Mouse (Mus musculus): ENCODE data around the gene Syngr2.
"Not testable (repeated sequence)": the region's sequence is repeated elsewhere in the genome, so short reads cannot be mapped to it uniquely, and the experiment has no call there.

The Syngr2 gene

DNA sequence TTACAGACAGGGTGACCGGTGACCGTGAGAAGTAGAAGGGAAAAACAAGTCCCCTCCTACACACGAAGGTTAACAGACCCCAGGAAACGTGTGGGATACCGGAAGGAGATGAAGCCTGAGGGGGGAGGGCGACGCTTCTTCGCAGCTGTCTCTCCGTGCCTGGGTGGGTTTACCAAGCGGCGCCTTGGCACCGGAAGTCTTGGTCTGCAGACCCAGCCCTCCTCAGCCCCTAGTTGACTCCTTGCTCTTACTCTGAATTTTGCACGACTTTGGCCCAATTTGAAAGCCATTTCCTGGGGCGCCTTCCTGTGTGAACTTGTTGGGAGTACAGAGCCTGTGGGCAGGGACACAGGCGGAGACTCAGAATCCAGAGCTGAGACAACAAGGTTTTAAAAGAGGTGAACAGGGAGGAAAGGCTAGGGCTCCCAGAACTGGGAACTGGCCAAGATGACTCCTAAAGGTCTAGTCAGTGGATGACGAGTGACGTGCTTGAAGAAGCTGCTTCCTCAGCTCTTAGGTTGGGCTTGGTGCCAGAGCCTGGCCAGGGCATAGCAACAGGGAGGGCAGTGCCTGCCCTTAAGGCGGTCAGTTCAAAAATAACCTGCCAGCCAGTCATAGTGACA is 28.2 kb upstream of the Syngr2 start:
- DNase-seq = peak; percentile 50

DNA sequence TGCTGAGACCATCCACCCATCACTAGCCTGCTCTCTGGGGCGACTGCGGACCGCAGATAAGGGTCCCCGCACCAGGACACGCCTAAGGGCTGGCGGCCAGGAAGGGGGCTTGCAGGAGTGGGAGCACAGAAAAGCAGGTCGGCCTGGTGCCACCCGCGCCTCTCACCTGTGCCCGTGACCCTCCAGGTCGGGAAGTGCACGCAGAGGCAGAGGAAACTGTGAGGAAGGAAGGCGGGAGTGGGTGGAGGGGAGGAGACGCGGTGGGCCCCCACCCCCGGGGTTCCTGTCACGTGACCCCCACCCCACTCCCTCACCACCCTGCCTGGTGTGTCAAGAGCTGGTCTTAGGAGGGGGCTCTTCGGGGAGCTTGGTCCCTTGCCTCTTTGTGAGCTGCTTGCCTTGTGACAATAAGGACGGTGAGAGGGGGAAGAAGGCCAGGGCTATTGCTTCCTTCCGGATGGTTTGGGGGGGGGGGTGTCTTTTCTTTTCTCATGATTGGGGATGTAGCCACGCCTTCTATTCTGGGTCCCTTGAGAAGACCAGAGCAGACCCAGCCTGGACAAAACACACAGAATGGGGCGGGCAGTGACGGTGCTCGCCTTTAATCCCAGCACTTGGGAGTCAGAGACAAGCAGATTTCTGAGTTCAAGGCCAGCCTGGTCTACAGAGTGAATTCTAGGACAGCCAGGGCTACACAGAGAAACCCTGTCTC is 27.3 kb upstream of the Syngr2 start, which contains the start of the genes Tmc8 and Tmc6:
Tmc8 (plus strand) TSS at position 84 of the 712 bp plus-strand sequence.
Tmc6 (minus strand) TSS at position 206 of the 712 bp plus-strand sequence.
- DNase-seq = no peak

DNA sequence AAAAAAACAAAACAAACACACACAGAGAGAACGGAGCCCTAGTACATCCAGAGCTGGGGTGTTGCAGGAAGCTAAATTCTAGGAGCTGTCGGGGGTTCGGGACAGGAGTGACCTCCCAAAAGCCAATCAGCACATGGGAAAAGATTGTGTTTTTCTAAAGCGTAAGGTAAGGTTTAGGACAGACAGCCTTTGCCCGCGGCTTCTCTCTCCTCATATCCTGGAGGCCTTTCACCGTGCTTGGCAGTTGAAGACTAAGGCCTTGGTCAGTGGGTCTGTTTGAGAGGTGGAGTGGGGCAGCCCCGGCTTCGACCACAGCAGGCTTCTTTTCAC is 26.8 kb upstream of the Syngr2 start:
- DNase-seq = no peak

DNA sequence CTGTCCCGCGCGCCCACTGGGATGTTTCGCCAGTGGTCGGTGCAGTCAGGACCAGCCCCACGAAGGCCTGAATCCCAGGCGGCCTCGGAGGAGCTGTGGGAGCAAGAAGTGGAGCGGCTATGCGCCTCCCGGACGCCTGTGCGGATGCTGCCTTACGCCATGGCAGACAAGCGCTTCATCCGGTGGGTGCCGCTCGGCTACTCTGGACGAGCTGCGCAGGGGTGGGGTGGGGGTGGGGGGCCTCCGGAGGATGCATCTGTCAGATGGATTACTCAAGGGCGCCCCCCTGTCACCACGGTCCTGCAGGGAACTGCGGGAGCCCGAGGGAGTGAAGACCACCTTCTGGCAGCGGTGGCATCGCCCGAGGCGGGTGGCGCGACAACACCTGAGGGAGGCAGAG is 26.4 kb upstream of the Syngr2 start:
- peak; percentile 66 for DNase-seq

DNA sequence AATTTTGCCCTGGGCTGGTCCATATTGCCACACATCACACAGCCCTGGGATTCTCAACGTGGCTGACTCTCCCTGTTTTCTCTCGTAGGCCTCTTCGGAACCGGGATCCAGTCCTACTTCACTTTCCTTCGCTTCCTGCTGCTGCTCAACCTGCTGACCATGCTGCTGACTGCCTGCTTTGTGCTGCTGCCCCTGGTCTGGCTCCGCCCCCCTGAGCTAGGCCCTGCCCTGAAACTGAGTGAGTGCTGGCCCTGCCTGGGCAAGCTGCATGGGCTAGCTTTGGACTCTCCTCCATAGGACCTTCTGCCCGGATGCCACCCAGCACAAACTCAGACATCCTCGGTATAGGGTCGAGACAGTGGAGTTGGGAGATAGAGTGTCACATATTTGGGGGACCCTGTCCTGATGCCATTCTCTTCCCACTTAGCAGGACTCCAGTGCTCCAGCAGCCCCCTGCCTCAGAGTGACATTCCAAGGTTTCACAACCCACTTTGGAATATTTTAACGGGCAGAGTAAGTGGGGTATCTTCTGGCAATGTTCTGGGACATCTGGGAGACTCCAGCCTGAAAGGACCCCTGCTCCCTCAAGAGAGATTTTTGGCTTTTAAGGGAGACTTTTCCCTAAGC is 25.7 kb upstream of the Syngr2 start:
- DNase-seq = no peak

DNA sequence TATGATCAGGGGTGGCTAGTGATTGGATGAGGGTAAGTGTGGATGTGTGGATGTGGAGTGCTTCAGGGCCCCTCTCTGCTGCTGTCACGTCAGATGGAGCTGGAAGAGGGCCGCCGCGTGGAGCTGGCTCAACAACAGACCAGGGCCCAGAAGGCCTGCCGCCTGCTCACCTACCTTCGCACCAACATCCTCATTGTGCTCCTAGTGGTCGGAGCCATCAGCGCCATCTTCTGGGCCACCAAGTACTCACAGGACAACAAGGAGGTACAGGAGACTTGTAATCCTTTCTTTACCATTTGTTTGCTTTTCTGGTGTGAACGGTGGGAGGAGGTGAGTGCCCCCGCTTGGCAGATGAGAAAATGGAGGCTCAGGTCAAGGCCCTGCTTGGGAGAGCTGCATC is 23.2 kb upstream of the Syngr2 start:
- no peak for DNase-seq

DNA sequence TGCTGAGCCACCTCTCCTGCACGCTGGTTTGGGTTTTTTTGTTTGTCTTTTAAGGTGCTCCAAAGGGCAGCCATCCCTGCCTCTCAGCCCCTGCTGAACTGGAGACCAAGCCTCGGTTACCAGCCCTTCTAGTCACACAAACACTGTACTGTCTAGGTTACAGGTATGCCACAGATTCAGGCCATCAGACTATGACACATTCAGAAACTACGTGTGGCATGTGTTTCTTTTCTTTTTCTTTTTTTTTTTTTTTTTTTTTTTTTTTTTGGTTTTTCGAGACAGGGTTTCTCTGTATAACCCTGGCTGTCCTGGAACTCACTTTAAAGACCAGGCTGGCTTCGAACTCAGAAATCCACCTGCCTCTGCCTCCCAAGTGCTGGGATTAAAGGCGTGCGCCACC is 21.0 kb upstream of the Syngr2 start:
- not testable (repeated sequence) for DNase-seq

DNA sequence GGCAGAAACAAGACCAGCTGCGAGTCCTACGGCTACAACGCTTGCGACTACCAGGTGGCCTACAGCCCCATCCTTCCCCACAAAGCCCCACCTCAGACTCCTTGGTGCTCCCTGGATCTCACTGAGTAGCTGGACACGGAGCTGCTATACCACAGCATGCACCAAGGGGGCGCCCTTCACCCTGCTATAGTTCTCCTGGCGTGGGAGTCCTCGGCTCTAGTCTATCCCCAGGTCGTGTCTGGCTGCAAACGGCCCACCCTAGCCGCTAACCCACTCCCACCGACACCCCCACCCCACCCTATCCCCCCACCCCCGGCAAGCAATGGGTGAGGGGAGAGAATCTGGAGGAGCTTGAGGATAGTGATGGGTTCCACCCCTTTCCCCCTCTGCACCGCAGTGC is 19.2 kb upstream of the Syngr2 start:
- DNase-seq = peak; percentile 54

DNA sequence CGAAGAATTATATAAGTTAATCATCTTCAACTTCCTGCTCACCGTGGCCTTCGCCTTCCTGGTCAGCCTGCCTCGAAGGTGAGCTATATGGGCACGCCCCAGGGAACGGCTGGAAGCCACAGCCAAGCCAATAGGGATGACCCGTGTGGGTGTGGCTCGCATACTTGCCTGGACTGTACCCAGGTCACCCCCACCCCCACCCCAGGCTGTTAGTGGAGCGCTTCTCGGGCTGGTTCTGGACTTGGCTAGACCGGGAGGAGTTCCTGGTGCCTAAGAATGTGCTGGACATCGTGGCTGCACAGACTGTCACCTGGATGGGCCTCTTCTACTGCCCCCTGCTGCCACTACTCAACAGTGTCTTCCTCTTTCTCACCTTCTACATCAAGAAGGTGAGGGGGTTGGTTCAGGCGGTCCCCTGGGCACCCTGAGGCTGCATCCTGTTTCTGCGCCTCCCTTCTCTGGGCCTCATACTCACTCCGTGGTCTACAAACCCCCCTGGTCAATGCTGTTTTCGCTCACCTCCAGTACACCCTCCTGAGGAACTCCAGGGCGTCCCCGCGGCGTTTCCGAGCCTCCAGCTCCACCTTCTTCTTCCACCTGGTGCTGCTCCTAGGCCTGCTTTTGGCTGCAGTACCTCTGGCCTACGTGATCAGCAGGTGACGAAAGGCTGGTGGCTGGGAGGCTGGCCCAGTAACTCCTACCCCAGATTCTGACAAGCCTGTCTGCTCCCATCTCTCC is 18.6 kb upstream of the Syngr2 start:
- DNase-seq = peak; percentile 6

DNA sequence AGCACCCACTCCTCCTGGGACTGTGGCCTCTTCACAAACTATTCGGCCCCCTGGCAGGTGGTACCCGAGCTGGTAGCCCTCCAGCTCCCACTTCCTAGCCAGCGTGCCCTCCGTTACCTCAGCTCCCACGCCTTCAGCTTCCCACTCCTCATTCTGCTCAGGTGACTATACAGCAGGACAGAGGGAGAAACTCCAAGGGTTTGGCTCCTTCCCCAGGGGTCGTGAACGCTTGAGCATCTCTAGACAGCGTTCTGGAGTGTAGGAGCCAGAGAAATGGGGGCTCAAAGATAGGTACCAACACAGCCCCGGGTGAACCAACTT is 18.1 kb upstream of the Syngr2 start:
- no peak for DNase-seq

DNA sequence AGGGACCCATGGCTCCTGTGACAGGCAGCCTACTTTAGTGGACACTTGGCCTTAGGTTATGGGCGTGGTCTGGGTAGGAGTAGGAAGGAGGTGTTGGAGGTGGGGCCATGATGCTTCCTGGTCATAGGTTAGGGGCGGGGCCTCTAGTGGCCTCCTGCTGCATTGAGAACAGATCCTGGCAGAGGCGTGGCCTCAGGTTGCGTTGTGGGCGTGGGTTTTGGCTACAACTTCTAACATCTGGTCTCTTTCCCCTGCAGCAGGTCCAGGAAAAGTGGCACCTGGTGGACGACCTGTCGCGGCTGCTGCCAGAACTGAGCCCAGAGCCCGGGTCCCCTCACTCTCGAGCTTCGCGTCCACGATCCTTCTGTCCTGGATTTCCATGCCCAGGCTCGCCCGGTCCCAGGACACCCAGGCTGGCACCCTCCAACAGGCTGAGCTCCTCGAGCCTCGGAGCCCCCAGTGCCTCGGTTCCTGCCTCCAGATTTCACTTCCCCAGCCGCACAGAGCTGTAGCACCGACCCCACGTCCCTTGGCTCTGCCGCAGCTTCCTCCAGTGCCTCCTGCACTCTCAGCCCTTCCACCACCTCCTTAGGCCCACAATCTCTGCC is 17.1 kb upstream of the Syngr2 start:
- DNase-seq = no peak

DNA sequence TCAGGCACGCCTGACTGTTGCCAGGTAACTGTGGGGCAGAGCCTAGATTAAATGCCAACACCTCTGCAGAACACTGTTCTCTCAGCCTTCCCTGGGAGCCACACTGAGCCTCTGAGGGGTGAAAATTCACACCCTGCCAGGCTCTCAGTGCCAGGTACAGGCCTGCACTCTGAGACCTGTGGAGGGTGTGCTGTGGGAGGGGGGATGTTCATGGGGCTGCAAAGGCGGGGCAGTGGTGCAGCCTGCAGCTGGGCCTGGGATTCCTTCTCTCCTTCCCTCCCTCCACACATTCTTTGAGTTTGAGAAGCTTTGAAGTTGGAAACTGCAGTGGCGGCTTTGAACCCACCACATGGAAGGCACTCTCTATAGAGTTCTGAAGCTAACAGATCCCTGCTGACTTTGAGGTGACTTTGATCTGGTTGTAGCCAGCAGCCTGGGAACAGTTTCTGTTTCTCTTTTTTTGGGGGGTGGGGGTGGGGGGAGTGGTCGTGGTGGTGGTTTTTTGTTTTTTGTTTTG is 15.4 kb upstream of the Syngr2 start:
- DNase-seq = no peak

DNA sequence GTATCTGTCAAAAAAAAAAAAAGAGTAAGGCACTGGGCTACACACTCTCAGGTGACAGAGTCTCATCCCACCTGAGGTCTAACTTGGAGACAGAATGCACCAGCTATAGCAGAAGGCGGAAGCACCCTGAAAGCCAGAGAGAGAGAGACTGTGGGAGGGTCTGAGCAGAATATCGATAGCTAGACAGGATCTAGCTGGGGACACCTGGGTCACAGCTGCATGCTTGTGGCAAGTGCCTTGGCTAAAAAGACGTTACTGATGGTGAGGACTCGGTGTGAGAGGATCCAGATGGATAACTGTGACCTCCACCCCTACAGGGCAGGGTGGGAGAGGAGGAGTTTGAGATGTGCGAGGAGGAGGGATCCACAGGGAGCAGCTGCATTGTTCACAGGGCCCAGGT is 12.5 kb upstream of the Syngr2 start:
- DNase-seq = no peak

DNA sequence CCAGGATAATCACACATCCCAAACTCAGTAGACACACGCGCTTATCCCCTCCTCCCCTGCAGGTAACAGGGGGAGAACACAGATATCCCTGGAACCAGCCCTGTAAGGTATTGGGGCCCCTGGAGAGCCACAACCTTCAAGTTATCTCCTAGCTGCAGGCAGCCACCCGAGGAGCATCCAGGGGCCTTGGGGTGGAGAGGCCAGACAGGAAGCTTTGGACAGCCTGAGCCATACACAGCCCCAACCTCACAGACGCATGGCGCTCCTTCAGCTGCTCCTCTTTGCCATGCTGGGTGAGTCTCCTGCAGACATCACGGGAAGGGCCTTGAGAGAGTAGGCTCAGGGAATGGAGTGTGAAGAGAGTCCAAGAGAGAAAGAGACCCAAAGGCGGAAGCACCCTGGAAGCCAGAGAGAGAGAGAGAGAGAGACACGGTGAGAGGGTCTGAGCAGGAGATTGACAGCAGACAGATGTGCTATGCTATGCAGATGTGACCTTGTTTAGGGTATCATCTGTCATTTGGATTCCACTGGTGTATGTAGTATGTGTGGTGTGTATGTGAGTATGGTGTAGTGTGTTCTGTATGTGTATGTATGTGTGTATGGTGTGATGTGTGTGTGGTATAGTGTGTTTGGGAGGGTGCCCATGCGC is 11.8 kb upstream of the Syngr2 start, which contains the start of gene 6030468B19Rik:
6030468B19Rik (plus strand) TSS at position 150 of the 649 bp plus-strand sequence.
- DNase-seq = no peak

DNA sequence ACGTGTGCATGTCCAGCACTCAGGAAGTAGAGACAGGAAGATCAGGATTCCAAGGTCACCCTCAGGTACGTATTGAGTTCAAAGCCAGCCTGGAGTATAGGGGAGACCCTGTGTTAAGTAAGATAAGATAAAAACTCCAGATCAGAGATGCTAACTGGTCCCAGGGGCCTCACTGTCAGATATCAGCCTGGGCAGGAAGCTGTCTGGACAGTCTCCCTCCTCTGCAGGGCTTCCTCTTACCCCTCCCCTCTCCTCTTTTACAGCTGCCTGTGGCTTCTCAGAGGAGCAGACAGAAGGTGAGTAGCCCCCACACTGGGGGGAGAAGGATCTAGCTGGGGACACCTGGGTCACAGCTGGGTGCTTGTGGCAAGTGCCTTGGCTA is 11.3 kb upstream of the Syngr2 start:
- DNase-seq = no peak

DNA sequence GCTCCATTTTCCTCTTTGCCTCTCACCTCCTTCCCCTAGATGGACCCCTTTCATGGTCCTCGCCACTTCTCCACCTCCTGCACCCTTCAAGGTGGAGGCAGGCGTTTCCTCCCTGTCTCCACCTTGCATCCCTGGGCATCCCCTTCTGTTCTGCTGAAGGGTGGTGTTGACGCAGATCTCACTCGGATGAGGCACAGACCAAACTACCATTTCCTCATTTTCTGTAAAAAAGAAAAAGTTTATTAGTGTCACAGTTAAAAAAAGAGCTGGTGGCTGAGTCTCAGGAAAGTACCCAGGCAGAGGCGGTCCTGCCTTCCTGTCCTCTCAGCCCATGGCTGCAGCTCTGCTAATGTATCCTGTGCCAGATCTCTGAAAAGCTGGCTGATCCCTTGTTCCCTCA is 10.3 kb upstream of the Syngr2 start:
- DNase-seq = no peak

DNA sequence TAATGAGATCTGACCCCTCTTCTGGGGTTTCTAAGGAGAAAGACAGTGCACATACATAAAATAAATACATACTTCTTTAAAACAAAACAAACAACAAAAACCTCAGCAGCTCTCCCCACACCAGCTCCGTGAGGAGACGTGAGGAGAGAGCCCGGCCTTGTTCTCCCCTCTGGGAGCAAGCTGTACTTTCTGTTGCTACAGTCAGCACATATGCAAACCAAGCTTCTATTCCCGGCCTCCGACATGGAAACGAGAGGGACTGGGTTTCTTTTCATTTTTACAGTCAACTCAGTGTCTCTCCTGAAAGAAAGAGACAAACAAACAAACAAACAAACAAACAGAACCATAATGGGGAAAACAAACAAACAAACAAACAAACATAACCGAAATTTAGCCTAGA is 9.4 kb upstream of the Syngr2 start:
- no peak for DNase-seq

DNA sequence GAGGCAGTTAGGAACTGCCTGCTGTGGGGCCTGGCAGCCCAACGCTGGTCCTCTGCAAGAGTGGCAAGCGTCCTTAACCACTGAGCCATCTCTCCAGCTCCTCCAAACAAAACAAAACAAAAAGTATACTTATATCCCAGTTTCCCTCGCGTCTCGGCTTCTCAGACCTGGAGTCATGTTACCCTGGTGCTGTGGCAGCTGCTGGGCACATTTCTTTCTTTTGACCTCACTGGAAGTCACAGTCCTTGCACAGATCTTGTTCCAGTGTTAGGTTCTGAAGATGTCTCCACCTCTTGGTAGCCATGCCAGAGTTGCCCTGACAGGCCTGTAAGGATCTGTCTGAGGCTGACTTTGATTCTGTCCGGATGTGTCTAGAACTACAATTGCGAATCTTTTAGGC is 7.8 kb upstream of the Syngr2 start:
- DNase-seq = no peak

DNA sequence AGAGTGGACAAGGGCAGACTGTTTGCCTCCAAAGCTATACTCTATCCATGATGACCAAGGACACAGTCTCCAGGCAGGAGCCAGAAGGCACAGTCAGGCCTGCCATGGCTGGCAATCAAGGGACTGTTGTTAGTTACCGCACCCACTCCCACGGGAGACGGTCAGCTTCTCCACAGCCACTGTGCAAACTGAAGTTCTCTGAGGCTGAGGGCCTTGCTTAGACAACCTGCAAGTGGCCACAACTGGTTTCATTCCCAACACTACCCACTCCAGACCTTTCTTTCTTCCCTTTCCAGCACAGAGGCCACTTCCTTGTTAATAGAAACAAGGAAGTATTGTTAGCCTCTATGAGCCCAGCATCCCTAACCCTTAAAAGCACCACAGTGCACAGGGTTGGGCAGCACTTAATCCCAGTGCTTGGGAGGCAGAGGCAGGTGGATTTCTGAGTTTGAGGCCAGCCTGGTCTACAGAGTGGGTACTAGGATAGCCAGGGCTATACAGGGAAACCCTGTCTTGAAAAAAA is 6.2 kb upstream of the Syngr2 start:
- DNase-seq = no peak

DNA sequence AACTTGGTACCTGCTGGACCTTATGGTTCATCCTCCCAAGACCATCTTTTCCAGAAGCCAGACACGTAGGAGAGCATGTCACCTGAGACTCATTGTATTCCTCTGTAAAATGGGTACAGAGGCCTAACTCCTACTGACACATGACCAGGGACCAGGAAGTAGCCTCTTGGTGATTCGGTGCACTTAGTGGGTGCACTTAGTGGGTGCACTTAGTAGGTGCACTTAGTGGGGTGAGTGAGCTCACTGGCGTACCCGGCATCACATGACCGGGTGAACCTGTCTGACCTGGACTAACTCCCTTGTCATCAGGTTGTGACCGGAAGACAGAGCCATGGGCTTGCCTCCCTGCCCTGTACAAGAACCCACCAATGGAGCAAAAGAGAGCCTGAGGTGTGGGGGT is 2.7 kb upstream of the Syngr2 start:
- no peak for DNase-seq

DNA sequence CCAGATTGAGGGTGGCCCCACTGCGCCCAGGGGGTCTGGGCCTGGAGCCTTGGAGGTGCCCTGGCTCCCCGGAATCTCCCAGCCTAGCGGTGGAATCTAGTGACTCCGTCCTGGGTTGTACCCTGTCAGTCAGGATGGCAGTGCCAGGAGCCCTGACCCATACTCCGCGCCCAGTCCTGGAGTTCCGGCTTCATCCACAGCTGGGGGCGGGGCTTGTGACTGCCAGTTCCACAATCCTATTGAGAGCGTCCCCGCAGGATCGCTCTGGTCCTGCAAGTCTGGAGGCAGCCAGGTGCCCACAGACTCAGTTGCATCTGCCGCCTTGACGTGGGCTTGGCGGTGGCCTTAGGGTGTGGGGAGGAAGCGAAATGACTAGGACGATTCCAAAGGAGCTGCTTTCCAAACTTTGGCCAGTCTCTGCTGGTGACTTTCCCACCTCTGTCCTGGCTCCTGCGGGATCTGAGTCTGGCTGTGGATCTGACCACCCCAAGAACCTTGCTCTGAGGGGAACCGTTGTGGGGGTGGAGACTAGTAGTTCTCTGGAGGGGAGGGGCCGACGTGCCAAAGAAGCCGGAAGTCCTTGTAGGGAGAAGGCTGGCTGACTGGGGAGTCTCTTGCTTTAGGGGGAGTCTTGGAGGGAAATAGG is 1.1 kb downstream of the Syngr2 start:
- peak; percentile 70 for DNase-seq

DNA sequence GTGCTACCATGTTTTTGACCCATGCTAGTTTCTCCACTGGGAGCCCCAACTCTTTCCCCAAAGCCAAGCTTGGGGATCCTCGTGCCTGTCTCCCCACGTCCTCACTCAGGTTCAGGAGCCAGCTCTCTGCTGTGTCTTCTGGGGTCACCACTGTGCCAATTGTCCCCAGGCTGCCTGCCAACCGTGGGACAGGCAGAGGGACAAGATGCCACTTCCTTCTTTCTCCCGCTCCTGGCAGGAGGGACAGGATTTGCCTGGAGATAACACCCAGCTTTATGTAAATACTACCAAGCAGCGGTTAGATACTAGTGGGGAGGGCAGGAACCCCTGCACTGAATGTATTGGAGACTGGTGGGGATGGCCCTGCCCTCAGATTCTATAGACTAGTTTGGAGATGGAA is 4.4 kb downstream of the Syngr2 start:
- DNase-seq = no peak
